Mouse (Mus musculus) neural tube, embryonic 14.5 days (tissue): ENCODE results near the gene Rhot2. TPM values are rescaled to one million over a fixed set of nuclear protein-coding genes. Genes with fewer than 3 reads are reported as not detected.
A peak's percentile ranks its signal among the peaks of the same experiment; 100 is the strongest.

Source experiments
- ATAC-seq: fragments of 200-750 bp; cut with Nextera tagmentation; 2 replicates; pipeline ENCODE4 v1.8.0; 2017; ENCODE audit warnings: low read depth, mild to moderate bottlenecking, moderate TSS enrichment, moderate library complexity
- H3K27ac ChIP-seq: fragments of 300-500 bp; sonication (generic); 2 replicates; pipeline ENCODE4 v1.5.1; 2014; ENCODE audit warnings: low read depth, mild to moderate bottlenecking, control low read depth, low read length, moderate library complexity, mixed read lengths
- H3K27me3 ChIP-seq: fragments of 300-500 bp; sonication (generic); 2 replicates; pipeline ENCODE4 v1.6.1; 2014; ENCODE audit warnings: low read length; ENCODE audit not compliant: control insufficient read depth, insufficient read depth
- H3K36me3 ChIP-seq: fragments of 300-500 bp; sonication (generic); 2 replicates; pipeline ENCODE4 v1.6.1; 2014; ENCODE audit warnings: low read length, mixed read lengths; ENCODE audit not compliant: control insufficient read depth, insufficient read depth
- H3K4me1 ChIP-seq: fragments of 300-500 bp; sonication (generic); 2 replicates; pipeline ENCODE4 v1.6.1; 2014; ENCODE audit warnings: low read length; ENCODE audit not compliant: control insufficient read depth, insufficient read depth
- H3K4me2 ChIP-seq: fragments of 300-500 bp; sonication (generic); 2 replicates; pipeline ENCODE4 v1.6.1; 2014; ENCODE audit warnings: mild to moderate bottlenecking, low read depth, low read length, control low read depth
- H3K4me3 ChIP-seq: fragments of 300-500 bp; sonication (generic); 2 replicates; pipeline ENCODE4 v1.5.1; 2014; ENCODE audit warnings: low read depth, low read length, control low read depth, mixed read lengths
- H3K9ac ChIP-seq: fragments of 300-500 bp; sonication (generic); replicated peaks from 2 replicates; pipeline ENCODE4 v1.6.1; 2014; ENCODE audit warnings: low read depth, mild to moderate bottlenecking, control low read depth, low read length, mixed read lengths
- H3K9me3 ChIP-seq: fragments of 300-500 bp; sonication (generic); 2 replicates; pipeline ENCODE4 v1.6.1; 2016; ENCODE audit warnings: low read length; ENCODE audit not compliant: control insufficient read depth
- WGBS: fragments of 180-500 bp; shearing (Covaris S2); extraction: QIAGEN DNeasy Blood & Tissue Kit; methylation state at CpG from one replicate; pipeline ENCODE4 v1.1.7; 2014; 5-methylcytosine and 5-hydroxymethylcytosine counted together
- polyA plus RNA-seq: library from polyadenylated mRNA; unstranded; fragments of >200 nt; fragmentation: Nextera tagmentation; extraction: Ambion mirVana; gene quantifications from 2 replicates; pipeline ENCODE4 v1.2.1, GENCODE M21; 2014

The Rhot2 gene
- polyA plus RNA-seq, 1 experiment from 2014 or later: 10.4 TPM

DNA sequence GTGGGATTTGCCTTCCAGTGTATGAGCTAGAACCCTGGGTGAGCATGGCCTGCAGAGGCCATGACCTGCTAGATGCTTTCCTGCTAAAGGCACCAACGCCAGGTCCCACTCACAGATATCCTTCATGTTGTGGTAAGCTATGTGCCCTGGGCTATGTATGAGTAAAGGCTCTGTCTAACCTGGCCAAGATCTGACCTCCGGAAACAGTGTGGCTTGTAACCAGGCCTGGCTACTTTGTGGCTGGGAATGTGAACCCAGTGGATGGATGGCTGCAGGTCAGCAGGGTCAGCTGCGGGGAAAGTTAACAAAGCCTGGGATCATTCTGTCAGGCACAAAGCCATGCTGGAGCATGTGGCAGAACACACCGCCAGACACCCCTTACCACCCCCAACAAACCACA lies 37.0 kb upstream of the Rhot2 start:
- ATAC-seq: no peak
- H3K27ac ChIP-seq: no peak overlapping the region
- H3K36me3 ChIP-seq: peaks cover 24% of the 10 kb centered on the region
- H3K9ac ChIP-seq: no peak overlapping the region
- WGBS: 13% methylated on average over 4 of the region's 4 CpGs
- H3K4me3 ChIP-seq: no peak overlapping the region
- H3K4me1 ChIP-seq: peaks cover 3% of the 10 kb centered on the region; the same call in 1 of the 2 replicates
- no peaks in the 10 kb centered on the region for H3K9me3 ChIP-seq
- H3K4me2 ChIP-seq: no peak overlapping the region
- H3K27me3 ChIP-seq: no peaks in the 10 kb centered on the region

DNA sequence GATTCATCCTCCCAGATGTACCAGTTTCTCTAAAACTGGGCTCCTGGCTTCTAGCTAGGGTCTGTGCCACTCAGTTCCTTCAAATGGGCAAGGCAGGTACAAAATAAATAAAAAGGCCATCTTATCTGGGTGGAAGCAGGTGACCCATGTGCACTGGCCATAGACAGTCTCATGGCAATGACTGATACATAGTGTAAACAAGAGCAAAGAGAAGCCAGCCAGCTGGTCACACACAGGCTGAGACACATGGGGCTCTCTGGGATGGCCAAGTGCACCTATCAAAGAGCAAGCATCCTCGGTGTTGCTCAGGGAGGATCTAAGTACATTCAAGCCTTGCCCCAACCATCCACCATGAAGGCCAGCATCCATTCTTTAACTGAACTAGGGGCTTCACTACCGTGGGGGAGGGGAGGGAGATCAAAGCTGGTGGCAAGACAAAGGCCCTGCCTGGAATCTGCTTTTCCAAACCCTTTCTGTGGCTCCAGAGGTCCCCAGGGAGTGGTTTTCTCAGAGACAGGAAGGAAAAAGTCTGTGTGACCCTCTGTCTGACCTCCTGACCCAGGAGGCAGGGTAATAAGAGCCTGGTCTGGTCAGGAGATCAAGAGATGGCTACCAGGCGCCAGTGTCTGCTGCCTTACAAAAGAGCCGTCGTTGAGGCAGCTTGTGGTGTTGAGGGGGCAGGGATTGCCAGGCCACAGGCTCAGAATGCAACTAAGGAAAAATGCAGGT lies 36.4 kb upstream of the Rhot2 start:
- Histone ChIP-seq H3K4me2 (no peak overlapping the region), H3K27ac (no peak overlapping the region), H3K4me3 (no peak overlapping the region), H3K9me3 (no peaks in the 10 kb centered on the region), H3K9ac (no peak overlapping the region), H3K4me1 (peaks cover 8% of the 10 kb centered on the region), H3K36me3 (peaks cover 24% of the 10 kb centered on the region), H3K27me3 (no peaks in the 10 kb centered on the region)
- 4% methylated on average over 5 of the region's 5 CpGs for WGBS
- no peak for ATAC-seq

DNA sequence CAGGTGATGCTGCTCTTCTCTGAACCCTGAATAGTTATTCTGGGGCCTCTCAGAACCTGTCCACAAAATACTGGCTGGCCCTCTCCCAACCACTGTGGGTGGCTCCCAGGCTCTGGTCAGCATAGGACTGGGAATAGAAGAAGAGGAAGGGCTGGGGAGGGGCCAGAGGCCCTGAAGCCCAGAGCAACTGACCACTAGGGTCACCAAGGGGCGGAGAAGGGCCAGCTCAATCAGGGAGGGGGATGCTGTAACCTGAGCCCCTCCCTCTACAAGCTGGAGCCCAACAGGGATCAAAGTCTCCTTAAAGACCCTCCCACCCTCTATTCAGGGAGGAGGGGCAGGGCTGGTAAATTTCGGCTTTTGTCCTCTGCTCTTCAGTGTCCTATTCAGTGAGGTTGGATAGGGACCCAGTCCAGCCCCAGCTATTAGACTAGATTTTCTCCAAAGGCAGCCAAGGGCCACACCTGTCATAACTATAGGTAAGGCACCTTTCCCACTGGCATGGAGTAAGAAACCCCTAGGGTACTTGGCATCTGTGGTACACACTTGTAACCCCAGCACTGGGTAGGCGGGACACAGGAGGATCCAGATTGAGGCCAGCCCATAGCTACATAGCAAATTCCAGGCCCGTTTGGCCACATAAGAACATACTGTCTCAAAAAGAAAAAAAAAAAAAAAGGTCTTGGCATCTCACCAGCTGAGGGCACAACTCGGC lies 35.7 kb upstream of the Rhot2 start, which contains the start of gene Wfikkn1:
Gene Wfikkn1, minus strand, starts transcription at position 663 of the 715 bp plus-strand sequence.
- H3K9me3 ChIP-seq: no peaks in the 10 kb centered on the region
- H3K4me1 ChIP-seq: peaks cover 10% of the 10 kb centered on the region
- 0 out of 2 replicates have a peak within 1 kb of the TSS, but pooled peaks have one; percentile 22 for H3K27ac ChIP-seq
- H3K36me3 ChIP-seq: peaks cover 24% of the 10 kb centered on the region
- no peak within 1 kb of the TSS for H3K4me2 ChIP-seq
- no peaks in the 10 kb centered on the region for H3K27me3 ChIP-seq
- WGBS: 16% methylated on average over 5 of the region's 5 CpGs
- H3K4me3 ChIP-seq: no peak within 1 kb of the TSS
- H3K9ac ChIP-seq: no peak within 1 kb of the TSS
- ATAC-seq: no peak

DNA sequence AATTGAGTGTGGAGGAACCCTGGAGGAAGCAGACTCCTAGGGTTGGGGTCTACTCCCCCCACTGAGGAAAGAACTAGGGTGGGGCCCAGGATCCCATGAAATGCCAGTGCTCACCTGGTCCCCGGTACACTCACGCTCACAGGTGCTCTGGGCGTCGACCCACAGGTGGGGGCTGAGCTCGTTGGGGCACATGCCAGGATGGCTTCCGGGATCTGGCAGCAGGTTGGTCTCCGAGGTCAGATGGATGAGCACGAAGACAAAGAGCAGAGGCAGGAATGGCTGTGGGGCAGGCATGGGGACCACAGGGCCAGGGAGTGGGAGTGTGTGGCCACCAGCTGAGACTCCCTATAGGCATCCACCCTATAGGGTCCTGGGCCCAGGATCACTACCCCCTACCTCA lies 35.1 kb upstream of the Rhot2 start:
- peaks cover 10% of the 10 kb centered on the region for H3K4me1 ChIP-seq
- ATAC-seq: no peak
- no peaks in the 10 kb centered on the region for H3K27me3 ChIP-seq
- no peaks in the 10 kb centered on the region for H3K9me3 ChIP-seq
- H3K36me3 ChIP-seq: peaks cover 20% of the 10 kb centered on the region
- H3K9ac ChIP-seq: no peak overlapping the region
- H3K4me3 ChIP-seq: no peak overlapping the region
- WGBS: 50% methylated on average over 8 of the region's 8 CpGs
- H3K4me2 ChIP-seq: no peak overlapping the region
- no peak overlapping the region for H3K27ac ChIP-seq

DNA sequence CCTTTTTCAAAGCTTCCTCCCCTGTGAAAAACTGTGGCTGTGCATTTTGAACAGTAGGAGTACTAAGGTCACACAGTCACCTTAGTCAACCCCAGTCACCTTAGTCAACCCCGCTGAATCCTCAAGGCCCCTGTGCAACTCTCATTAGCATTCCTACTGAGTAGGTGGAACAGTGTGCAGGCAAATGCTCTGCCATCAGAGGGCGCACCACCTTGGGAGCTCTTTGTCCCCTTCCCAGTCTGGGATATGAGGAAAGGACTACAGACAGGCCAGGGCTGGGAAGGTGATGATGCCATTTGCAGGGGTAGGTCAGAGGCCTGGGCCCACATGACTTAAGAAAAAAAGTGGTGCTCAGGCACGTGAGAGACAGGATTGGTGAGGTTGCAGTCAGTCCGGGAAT lies 34.6 kb upstream of the Rhot2 start:
- Histone ChIP-seq H3K9me3 (no peaks in the 10 kb centered on the region), H3K27me3 (no peaks in the 10 kb centered on the region), H3K9ac (no peak overlapping the region), H3K4me2 (no peak overlapping the region), H3K4me1 (peaks cover 10% of the 10 kb centered on the region), H3K36me3 (peaks cover 15% of the 10 kb centered on the region), H3K4me3 (no peak overlapping the region), H3K27ac (no peak overlapping the region)
- 38% methylated on average over 4 of the region's 4 CpGs for WGBS
- no peak for ATAC-seq

DNA sequence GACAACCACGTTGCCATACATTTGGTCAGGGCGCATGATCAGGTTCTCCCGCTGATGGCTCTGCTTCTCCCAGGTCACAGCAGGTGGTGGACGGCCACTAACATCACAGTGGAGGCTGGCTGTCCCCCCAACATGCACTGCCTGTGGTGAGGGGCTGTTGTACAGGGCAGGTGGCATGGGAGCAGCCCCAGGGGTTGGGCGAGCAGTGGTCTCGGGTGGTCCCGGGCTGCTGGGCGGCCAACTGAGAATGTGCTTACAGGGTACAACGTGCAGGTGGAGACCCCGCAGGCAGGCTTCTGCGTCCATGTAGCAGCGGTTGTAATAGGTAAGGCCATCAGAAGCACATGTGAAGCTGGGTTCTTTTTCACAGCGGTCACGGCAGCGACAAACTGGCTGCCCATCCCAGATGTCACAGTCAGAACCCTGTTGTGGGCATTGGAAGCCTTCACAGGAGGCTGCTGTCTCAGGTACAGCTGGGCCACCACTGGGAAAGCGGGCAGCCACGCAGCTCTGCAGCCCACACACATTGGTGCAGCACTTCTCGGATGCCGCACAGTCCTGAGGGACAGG lies 34.0 kb upstream of the Rhot2 start:
- H3K9ac ChIP-seq: no peak overlapping the region
- H3K4me2 ChIP-seq: no peak overlapping the region
- no peak overlapping the region for H3K27ac ChIP-seq
- H3K9me3 ChIP-seq: no peaks in the 10 kb centered on the region
- H3K4me1 ChIP-seq: peaks cover 14% of the 10 kb centered on the region
- H3K4me3 ChIP-seq: no peak overlapping the region
- no peaks in the 10 kb centered on the region for H3K27me3 ChIP-seq
- 87% methylated on average over 19 of the region's 19 CpGs for WGBS
- ATAC-seq: no peak
- H3K36me3 ChIP-seq: peaks cover 15% of the 10 kb centered on the region

DNA sequence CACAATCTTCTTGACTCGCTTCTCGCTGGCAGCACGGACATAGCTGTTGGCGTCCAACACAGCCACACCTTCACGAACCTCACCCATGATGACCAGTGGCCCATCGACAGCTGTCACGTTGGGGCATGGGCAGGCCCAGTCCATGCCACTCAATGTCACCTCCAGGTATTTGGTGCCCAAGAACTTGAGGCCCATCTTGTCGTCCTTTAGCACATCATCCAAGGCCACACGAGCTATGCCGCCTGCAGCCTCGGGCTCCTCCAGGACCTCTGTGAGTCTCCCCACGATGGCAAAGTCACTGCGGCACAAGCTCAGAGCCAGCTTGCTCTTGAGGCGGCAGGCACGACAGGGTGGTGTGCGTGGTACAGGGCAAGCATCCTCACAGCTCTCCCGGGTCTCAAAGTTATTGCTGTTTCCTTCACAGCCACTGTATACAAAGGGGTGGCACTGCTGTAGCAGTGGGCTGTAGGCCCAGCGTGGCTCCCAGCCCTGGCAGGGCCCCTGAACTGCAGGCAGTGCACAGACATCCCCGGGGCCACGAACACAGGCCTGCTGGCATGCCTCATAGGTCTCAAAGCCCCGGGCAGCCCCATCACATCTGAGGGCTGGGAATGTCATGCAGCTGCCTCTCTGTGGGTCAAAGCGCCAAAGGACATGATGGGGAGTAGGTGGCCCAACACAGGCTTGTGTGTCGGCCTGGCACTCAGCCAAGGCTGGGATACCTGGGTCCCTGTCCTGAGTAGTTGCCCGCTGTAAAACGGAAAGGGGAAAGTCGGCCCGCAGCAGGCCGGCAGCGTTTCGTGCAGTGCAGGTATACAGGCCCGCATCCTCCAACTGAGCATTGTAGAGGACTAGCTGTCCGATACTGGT lies 33.3 kb upstream of the Rhot2 start:
- H3K4me3 ChIP-seq: no peak overlapping the region
- H3K9me3 ChIP-seq: no peaks in the 10 kb centered on the region
- H3K27ac ChIP-seq: no peak overlapping the region
- 96% methylated on average over 32 of the region's 32 CpGs for WGBS
- no peaks in the 10 kb centered on the region for H3K27me3 ChIP-seq
- H3K4me2 ChIP-seq: no peak overlapping the region
- no peak overlapping the region for H3K9ac ChIP-seq
- peaks cover 10% of the 10 kb centered on the region for H3K36me3 ChIP-seq
- ATAC-seq: no peak
- H3K4me1 ChIP-seq: peaks cover 14% of the 10 kb centered on the region

DNA sequence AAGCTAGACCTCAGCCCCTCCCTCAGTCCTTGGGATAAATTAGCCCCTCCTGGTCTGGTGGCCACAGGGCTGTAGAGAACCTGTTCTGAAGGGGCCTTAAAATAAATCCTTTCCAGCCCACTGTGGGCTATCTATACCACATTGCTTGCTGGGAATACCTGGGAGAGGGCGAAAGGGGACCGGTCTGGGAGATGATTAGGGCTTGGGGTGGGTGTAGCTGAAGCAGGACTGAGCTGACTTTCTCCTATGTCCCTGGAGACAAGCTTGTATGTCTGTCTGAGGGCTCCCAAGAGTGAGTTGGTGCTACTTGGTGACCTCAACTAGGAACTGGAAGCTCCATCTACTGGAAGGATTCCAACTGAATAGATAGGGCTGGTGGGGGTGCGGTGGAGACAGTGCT lies 32.4 kb upstream of the Rhot2 start:
- no peak overlapping the region for H3K9ac ChIP-seq
- H3K4me2 ChIP-seq: no peak overlapping the region
- H3K27me3 ChIP-seq: no peaks in the 10 kb centered on the region
- no peak overlapping the region for H3K4me3 ChIP-seq
- H3K9me3 ChIP-seq: no peaks in the 10 kb centered on the region
- peaks cover 10% of the 10 kb centered on the region for H3K36me3 ChIP-seq
- 93% methylated on average over 3 of the region's 3 CpGs for WGBS
- H3K4me1 ChIP-seq: peaks cover 14% of the 10 kb centered on the region
- no peak overlapping the region for H3K27ac ChIP-seq
- no peak for ATAC-seq
